Mouse (Mus musculus): ENCODE measurements around the gene Rarres2.

The Rarres2 gene

DNA sequence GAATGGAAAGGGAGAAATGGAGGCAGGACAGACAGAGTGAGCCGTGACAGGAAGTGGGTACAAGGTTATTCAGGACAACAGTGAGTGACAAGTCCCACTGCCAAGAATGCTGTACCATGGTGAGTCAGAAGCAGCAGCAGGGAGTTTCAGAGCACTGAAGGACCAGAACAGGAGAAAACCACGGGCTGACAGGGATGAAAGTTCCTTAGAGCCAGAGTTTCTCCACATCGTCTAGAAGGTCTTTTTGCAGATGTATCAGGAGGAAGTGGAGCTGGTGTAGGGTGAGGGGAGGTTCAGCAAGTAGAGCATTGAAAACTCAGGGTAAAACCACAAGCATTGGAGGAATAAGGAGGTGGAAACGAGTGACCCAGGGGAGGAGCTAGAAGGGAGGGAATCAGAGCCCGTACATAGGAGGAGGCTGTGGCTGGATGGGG lies 6.6 kb upstream of the Rarres2 start:
- in situ Hi-C loops (cut with MboI, MseI): no loop called here

DNA sequence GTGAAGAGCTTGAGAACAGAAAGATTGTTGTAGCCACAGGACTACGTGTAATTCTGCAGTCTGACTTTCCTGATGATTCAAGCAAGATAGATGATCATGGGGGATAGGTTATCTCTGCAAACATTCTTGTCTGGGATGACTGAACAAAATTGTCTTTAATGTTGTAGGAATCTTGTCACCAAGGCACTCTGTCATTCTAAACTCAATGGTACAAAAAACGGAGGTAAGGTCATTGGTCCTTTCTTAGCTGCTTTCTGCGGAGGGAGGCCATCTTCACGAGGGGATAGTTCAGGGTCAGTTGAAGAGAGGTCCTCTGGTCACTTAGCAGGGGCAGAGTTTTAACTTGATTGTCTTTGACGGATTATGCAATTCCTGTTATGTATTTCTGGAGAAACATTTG lies 6.1 kb upstream of the Rarres2 start:
- in situ Hi-C loops (cut with MboI, MseI): no loop called here

DNA sequence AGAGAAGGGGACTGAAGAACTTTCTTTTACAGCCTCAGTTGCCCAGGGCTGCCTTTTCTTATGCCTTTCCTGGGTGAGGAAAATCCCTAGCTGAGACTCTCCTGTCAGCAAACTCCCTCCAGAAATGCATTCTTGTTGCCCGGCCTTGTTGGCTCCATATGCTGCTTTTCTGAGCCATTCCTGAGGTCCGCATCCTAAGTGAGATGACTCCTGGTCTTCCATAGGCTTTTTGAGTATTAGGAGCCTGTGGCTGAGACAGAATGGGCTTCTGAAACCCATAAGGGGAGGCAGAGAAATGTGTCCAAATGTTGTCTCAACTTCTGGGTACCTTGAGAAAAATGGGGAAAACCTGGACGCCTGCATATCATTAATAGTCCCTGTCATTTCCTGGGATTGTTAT lies 1.4 kb upstream of the Rarres2 start:
- in situ Hi-C loops (cut with MboI, MseI): no loop called here

DNA sequence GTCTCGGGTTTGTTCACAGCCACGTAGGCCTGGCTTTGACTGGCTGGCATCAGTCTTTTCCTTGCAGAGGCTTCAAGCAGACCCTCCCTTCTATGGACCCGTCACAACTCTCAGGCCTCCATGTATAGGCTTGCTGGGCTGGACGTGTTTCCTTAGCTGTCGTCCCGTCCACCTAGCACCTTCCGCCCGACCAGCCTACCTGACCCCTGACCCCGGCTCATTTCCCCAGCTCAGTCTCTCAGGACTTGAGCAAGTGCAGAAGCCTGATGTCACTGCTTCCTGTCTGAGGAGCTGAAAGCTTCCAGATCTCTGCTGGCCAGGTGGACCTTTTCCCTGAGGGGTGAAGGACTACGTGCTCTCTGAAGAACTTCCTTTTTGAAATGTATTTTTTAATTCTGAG lies 691 bp upstream of the Rarres2 start:
- in situ Hi-C loops (cut with MboI, MseI): no loop called here

DNA sequence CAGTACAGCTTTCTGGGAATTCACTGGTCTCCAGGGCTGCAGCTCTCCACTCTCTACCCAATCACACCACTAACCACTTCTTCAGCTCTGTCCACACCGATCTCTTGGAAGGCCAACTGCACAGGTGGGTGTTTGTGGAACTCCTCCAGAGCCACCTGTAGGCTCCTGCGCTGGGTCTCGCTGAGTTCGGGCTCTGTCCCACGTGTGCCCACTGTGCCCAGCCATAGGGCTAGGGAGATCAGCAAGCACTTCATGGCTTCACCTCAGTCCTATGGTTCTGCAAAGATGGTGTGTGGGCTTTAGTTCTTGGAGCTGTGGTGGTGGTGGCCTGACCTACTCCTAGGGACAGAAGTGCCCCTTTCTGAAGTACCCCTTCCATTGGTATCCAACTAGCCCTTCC lies 575 bp downstream of the Rarres2 start:
- in situ Hi-C loops (cut with MboI, MseI): no loop called here

DNA sequence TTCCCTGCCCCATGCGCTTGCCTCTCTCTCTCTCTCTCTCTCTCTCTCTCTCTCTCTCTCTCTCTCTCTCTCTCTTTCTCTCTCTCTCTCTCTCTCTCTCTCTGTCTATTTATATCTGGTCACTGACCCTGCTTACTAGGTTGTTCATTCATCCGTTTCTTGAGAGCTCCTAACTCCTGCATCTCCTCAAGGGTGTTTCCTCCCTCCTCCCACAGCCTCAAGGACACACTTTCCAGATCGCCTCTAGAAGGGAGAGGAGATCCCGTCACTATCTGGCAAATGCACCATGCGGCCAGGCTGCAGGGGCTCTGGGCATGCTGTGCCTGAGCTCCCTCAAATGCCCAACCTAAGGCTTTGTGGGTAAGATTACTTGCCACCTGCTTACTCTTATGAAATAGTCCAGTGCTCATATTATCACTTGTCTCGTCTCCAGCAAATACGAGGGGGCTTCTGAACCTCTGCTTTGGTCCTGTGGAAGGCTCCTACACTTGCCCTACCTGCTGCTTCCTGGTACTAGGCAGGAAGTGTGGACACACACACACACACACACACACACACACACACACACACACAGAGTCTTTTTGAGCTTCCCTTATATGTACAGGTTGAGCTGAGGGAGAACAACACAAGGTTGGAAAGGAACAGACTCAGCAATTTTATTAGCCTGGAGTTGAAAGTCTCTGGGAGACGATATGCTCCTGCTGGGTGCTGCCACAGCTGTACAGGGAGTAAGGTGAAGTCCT lies 3.4 kb downstream of the Rarres2 start:
- in situ Hi-C loops (cut with MboI, MseI): no loop called here

DNA sequence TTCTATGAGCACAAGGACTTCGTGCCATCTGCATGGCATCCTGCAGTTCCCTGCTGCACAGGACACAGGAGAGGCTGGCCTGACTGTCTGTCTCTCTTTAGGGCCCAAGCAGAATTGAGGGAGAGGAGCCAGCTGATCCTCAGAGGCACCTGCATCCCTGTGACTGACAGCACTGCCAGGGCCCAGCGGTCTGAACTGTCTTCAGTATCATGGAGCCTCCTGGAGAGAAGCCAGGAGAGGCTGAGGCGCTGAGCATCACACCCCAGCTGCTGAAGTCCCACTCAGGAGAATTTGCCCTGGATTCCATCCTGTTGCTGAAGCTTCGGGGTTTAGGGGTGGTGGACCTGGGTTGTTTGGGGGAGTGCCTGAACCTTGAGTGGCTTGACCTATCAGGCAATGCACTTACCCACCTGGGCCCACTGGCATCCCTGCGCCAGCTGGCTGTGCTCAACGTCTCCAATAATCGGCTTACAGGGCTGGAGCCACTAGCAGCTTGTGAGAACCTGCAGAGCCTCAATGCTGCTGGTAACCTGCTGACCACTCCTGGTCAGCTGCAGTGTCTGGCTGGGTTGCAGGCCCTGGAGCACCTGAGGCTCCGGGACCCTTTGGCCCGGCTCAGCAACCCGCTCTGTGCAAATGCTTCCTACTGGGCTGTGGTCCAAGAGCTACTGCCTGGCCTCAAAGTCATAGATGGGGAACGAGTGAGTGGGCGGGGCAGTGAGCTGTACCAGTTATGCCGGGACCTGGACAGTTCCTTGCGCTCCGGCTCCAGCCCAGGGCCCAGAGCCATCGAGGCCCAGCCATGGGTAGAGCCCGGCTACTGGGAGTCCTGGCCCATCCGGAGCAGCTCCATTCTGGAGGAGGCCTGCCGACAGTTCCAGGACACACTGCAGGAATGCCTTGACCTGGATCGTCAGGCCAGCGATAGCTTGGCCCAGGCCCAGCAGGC lies 4.3 kb downstream of the Rarres2 start:
- in situ Hi-C loops (cut with MboI, MseI): no loop called here

DNA sequence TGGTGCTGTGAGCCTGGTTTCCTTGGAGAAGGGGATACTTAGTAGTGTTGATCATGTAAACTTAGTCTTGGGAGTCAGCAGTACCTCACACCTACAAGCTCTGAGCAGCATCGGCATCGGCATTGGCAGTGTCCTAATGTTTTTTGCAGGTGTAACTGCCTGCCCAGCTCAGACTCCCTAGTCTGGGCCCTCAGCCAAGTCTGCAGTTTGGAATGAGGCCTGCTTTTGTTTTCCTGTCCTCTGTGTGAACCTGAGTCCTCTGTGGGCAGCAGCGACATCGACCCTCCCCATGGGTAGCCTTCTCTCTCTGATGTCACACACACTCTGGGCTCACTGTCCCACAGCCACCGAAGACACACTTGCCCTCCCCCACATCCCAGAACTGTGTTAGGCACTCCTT lies 6.3 kb downstream of the Rarres2 start:
- in situ Hi-C loops (cut with MboI, MseI): no loop called here

DNA sequence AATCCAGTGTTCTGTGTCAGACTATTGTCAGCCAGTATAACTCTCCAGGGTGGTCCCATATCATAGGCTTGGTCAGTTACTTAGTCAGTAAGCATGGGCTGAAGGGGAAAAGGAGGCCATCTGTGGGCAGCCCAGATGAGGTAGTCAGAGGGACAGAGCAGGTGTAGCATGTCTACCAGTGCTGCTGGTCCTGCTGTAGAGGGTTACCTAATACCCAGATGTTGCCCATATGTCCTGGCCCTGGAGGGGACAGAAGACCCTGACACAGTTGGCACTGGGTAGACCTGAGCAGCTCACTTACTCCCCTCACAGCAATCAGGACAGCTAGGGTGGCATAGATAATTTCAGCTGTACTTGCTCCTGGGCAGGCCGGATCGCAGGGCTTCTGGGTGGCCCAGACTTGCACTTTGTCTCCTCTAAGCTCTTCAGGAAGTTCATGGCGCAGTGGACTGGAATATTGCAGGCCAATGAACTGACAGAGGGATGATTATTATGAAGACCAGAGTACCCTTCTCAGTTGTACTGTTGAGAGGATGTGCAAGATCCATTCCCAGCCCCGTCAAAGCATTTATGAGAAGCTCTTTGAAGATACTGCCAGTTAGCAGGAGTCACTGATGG lies 6.8 kb downstream of the Rarres2 start:
- in situ Hi-C loops (cut with MboI, MseI): no loop called here

DNA sequence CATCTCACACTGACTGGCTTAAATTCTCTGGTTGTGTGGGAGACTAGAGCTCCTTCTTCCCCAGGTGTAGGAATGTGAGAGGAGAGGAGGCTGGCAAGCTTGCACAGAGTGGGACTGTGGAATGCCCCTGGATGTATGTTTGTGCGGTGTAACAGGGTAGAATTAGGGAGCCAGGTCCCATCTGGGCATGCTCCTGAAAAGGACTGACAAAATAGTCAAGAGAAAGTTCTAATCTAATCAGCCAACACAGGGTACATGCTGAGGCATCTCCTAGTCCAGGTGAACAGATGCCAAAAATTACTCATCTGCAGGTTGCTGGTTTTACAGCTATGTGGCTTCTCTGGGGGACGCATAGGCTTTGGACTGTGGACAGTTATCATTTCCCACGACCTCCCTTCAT lies 16.6 kb downstream of the Rarres2 start:
- in situ Hi-C loops (cut with MboI, MseI): no loop called here

DNA sequence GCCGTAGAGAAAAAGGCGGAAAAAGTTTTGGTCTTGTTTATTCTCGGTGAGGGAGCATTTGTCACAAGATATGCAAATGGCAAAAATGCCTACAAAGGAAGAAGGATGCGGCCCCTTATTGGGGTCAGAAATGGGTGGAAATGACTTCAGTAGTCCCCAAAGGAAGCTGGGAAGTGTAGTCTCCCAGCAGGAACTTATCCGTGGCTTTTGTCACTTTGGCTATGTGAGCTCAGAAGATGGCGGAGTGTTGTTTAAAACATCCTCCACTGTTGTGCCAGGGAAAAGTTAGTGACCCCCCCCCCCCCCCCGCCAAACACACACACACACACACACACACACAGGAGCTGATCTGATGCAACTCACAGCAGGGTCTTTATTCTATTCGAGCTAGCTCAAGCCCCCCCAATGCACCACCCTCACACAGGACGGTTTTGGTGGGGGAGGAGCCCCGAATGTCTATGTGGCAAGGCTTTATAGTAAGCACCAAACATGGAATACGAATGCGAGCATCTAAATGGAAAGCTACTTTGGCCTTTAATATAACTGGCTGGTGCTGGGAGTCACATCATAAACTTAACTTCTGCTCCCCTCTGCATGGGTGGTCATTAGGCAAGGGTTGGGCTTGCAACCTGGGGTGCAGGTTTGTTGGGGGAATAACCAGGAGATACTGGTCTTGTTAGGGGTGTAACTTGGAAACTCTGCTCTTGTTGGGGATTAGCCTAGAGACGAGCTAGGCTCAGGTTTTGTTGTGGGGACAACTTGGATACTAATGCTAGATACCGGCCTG lies 17.3 kb downstream of the Rarres2 start:
- in situ Hi-C loops (cut with MboI, MseI): no loop called here

DNA sequence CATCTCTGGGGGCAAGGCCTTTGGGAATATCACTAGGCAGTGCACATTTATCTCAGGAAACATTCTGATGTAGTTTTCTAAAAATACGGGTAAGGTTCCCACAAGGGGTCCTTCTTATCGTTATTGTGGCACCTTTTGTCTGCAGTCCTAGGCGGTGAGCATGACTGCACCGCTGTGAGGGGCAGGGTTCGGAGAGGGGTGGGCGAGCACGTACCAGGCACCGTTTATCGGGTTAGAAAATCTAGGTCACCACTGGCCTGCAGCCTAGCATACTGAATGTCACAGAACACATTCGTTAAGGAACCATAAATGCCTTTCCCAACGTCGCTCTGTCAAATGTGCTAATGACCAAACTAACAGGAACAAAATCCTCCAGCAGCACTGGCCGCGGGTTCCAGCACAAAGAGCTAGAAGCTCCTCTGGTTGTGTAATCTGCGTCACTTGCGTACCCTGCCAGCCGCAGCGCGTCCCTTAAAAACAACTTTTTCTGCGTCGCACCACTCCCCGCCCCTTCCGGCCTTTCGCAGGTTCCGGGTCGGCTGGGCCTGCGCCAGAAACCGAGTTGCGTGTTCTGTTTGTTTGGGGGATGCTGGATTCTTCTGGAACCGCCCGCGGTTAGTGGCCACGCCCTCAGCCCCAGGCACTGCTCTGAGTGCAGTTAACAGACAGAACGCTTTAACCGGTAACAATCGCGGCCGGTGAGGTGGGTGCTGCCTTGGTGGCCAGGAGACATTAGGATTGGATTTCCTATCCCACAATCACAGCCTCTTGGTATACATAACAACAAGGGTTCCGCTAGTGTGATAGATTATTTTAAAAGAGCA lies 18.1 kb downstream of the Rarres2 start, which contains the start of gene Lrrc61:
Gene Lrrc61, plus strand, starts transcription at position 517 of the 824 bp plus-strand sequence.
- in situ Hi-C loops (cut with MboI, MseI): no loop called here

DNA sequence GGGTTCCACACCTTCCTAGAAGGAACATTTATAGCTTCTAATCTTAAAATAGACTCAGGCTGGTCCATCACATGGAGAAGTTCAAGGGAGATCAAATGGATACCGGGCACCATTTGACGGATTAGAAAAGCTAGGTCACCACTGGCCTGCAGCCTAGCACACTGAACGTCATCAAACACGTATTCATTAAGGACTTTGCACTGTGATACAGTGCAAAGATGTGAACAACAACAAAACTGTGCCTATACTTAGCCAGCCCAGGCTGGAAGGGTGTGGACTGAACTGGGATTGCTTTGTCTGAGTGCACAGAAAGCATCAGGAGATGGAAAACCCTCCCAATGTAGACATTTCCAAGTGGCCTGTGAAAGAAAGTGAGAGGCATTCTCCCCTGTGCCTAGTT lies 18.8 kb downstream of the Rarres2 start:
- in situ Hi-C loops (cut with MboI, MseI): no loop called here

DNA sequence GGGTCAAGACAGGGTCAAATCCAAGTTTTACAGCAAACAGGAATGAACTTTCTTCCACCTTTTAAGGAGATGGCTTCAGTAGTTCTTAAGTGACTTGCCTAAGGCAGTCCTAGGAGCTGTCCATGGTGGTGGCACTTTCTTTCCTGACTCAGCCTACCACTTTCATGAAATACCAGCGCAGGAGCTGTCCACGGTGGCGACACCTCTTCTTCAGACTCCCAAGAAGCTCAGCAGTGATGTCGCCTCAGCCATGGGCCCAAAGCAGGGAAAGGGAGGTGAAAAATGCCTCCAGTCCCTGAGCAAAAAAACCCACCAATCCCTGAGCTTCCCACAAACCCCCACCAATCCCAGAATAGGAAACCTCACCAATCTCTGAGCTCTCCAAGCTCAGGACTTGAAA lies 19.7 kb downstream of the Rarres2 start:
- in situ Hi-C loops (cut with MboI, MseI): no loop called here

DNA sequence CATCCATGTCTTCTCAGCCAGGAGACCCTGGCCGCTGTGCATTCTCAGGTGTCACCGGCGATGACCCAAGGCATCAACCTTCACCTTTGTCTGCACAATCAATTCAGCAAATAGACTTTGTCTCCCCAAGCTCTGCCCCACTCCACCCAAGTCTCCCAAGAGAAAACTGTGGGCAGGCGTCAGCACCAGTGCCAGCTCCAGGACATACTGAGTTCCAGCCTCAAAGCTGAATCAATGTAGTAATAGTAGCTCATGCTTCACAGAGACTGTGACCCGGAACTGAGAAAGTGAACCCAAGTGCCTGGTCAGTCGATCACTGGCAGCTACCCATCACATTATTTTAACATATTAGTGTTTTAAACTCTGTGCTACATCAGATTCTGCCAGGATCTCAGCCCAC lies 24.3 kb downstream of the Rarres2 start:
- in situ Hi-C loops (cut with MboI, MseI): no loop called here

DNA sequence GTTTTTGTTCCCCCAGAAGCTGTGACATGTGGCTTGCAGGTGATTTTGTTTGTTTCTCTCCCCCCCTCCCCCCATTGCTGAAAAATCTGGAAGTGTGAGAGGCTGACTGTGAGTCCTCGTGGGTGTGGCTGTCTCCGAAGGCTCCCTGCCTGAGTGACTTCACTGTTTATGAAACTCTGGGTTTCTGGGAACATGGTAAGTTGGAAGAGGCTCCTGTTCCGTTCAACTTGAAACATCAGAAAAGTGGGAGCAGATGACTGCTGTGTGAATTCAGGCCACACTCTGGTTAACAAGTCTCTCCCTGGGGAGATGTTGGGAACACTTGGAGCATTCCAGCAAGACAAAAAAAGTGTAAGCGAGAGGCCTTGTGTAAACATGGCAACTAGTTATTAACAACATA lies 25.7 kb downstream of the Rarres2 start:
- in situ Hi-C loops (cut with MboI, MseI): no loop called here

DNA sequence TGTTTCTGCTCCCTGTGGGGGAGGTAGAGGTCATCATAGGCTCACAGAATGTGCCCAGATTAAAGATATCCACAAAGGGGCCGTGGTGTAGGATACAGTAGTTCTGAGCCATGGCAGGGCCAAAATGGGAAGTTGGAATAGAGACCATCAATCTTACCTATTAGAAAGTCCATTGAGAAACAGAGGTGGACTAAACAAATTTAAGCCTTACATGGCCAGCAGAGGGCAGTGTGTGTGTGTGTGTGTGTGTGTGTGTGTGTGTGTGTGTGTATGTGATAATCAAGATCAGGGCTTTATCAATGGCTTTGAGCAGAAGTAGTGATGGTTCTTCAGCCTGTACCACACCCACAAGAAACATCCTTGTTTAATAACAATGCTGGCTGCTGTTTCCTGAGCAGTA lies 26.3 kb downstream of the Rarres2 start:
- in situ Hi-C loops (cut with MboI, MseI): no loop called here

DNA sequence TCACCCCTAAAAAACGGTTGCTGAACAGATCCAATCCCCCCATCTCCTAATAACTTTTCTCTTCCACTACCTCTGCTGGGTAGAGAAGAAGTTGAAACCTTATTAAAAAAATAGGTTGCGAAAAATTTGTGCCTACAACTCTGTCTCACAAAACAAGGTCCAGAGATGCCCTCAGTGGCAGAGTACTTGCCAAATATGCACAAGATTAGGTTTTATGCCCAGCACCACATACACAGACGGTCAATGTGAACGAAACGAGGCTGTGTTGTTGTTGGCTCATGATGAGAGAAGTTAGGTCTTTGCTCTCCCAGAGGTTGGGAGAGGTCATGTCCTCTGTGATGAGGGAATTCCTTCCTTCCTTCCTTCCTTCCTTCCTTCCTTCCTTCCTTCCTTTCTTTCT lies 27.3 kb downstream of the Rarres2 start:
- in situ Hi-C loops (cut with MboI, MseI): no loop called here

DNA sequence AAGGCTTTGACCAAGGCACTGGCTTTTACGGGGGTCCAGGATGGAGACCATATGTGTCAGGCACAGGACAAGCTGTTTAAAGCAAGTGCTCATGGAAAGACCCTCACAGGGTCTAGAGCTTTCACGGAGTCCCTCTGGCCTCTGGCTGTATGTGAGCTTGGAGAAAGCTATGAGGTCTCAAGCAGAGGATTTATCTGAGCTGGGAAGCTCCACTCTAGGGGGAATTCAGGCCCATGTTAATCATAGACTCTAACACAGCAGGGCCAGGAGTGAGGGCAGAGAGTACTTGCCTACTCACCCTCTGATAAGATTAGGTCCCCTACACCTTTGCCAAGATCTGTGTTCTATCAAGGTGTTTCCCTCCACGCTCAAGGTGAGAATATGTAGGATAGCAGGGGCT lies 30.0 kb downstream of the Rarres2 start:
- in situ Hi-C loops (cut with MboI, MseI): no loop called here

DNA sequence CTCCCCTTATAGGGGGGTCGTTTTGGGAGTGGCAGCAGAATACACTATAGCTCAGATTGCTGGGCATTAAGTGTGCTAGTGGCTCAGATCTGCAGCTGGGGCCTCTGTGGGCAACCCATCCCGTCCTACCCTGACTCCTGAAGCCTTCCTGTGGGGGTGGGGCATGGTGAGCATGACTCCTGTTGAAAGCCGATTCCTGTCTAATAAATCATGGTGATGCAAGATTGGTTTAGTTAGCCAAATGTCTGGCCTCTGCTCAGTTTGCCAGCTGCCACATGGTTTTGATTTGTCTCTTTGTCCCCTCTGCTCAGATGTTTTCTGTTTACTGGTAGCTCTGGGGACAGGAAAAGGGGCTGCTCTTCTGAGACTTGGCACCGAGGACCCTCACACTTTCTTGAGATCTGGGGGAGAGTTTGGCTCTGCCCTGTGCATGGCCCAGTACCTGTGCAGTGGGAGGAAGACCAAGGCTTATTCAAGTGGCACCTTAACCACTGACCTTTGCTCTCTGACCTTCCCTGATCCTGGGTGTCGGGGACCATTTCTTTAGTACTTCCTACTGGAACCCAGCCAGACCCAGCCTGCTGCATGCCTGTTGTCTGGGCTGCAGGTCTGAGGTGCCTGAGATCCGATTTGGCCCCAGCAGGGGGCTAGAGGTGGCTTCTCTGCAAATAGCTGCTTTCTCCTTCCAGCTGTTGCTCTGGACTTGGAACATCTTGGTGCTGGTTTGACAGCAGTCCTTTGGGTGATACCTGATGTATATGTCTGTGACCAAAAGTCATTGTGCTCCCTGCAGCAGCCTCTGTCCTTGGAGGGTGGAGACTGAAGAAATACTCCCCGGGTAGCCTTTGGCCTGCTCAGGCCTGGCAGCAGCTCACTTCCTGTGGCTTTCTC lies 30.8 kb downstream of the Rarres2 start:
- in situ Hi-C loops (cut with MboI, MseI): no loop called here
